Mouse (Mus musculus) kidney, postnatal 14 days (tissue): ENCODE measurements around the gene Slc25a22.

Experiments
- DNase-seq: peaks from one replicate; pipeline ENCODE4 v3.0.0; 2022; ENCODE audit warnings: mixed read lengths

The Slc25a22 gene

GRCm38 (mm10) chr7:141437178-141438120 lies at the start of gene Slc25a22:
TSS of gene Slc25a22 (minus strand) at chr7:141437892.
- peak; percentile 87 for DNase-seq

- no peak for DNase-seq
Observed at GRCm38 (mm10) chr7:141487141-141487540, 49.4 kb upstream of the Slc25a22 start.

- DNase-seq = no peak
Observed at GRCm38 (mm10) chr7:141486239-141486638, 48.5 kb upstream of the Slc25a22 start.

- DNase-seq = no peak
Observed at GRCm38 (mm10) chr7:141485606-141486005, 47.9 kb upstream of the Slc25a22 start.

- DNase-seq = no peak
Observed at GRCm38 (mm10) chr7:141485186-141485585, 47.5 kb upstream of the Slc25a22 start.

- DNase-seq = no peak
Observed at GRCm38 (mm10) chr7:141484186-141485120, 46.8 kb upstream of the Slc25a22 start.

GRCm38 (mm10) chr7:141483114-141483653 lies 45.5 kb upstream of the Slc25a22 start:
- no peak for DNase-seq

- no peak for DNase-seq
Observed at GRCm38 (mm10) chr7:141482531-141483024, 44.9 kb upstream of the Slc25a22 start.

GRCm38 (mm10) chr7:141481498-141482401 lies 44.1 kb upstream of the Slc25a22 start:
- no peak for DNase-seq

GRCm38 (mm10) chr7:141480842-141481497 lies 43.3 kb upstream of the Slc25a22 start:
- DNase-seq = peak; percentile 83

- no peak for DNase-seq
Observed at GRCm38 (mm10) chr7:141478270-141478748, 40.6 kb upstream of the Slc25a22 start.

GRCm38 (mm10) chr7:141477578-141478269 lies 40.0 kb upstream of the Slc25a22 start:
- DNase-seq = no peak

- no peak for DNase-seq
Observed at GRCm38 (mm10) chr7:141476981-141477370, 39.3 kb upstream of the Slc25a22 start.

GRCm38 (mm10) chr7:141476226-141476980 lies 38.7 kb upstream of the Slc25a22 start:
- peak; percentile 94 for DNase-seq

GRCm38 (mm10) chr7:141475805-141476158 lies 38.1 kb upstream of the Slc25a22 start:
- no peak for DNase-seq

GRCm38 (mm10) chr7:141475011-141475804 lies 37.5 kb upstream of the Slc25a22 start, which contains the start of the genes Polr2l and Tspan4:
TSS of gene Polr2l (minus strand) at chr7:141475132.
TSS of gene Tspan4 (plus strand) at chr7:141475240.
- DNase-seq = peak; percentile 91

GRCm38 (mm10) chr7:141474160-141474559 lies 36.5 kb upstream of the Slc25a22 start:
- DNase-seq = no peak

- DNase-seq = no peak
Observed at GRCm38 (mm10) chr7:141472763-141473162, 35.1 kb upstream of the Slc25a22 start.

- DNase-seq = no peak
Observed at GRCm38 (mm10) chr7:141472226-141472625, 34.5 kb upstream of the Slc25a22 start.
